Mouse (Mus musculus) ES-E14 (cell line): ENCODE results near the gene Aldh1b1. TPM values are rescaled to one million over a fixed set of nuclear protein-coding genes. Genes with fewer than 3 reads are reported as not detected.

Source experiments
- DNase-seq: peaks from one replicate; pipeline ENCODE4 v3.0.0-alpha.2; 2013; ENCODE audit warnings: low read depth, low spot score
- H3K27ac ChIP-seq: 2 replicates; pipeline ENCODE4 v1.5.1; 2012; ENCODE audit warnings: low read depth, mild to moderate bottlenecking, low read length, moderate library complexity, mixed read lengths; ENCODE audit not compliant: poor library complexity, insufficient read depth, severe bottlenecking
- H3K36me3 ChIP-seq: 2 replicates; pipeline ENCODE4 v1.6.1; 2012; ENCODE audit warnings: mild to moderate bottlenecking, low read length, moderate library complexity, mixed read lengths; ENCODE audit not compliant: control insufficient read depth, poor library complexity, insufficient read depth, severe bottlenecking
- H3K4me1 ChIP-seq, 2 experiments: fragments of 150-350 bp in 1 of 2; sonication (generic) in 1 of 2; 2 replicates each; pipeline ENCODE4 v1.6.1; 2012; ENCODE audit warnings: low read length in 2 of 2, mild to moderate bottlenecking in 1 of 2, mixed read lengths in 1 of 2; ENCODE audit not compliant: control insufficient read depth in 2 of 2, insufficient read depth in 2 of 2, poor library complexity in 1 of 2
- H3K4me3 ChIP-seq, 2 experiments: fragments of 150-350 bp in 1 of 2; sonication (generic) in 1 of 2; 2 replicates each; pipeline ENCODE4 v1.5.1; 2012; ENCODE audit warnings: low read length in 2 of 2, low read depth in 1 of 2, mild to moderate bottlenecking in 1 of 2, mixed read lengths in 1 of 2; ENCODE audit not compliant: insufficient read depth in 1 of 2, poor library complexity in 1 of 2, severe bottlenecking in 1 of 2
- H3K9ac ChIP-seq: 2 replicates; pipeline ENCODE4 v1.6.1; 2012; ENCODE audit warnings: low read depth, mild to moderate bottlenecking, low read length, mixed read lengths; ENCODE audit not compliant: poor library complexity, insufficient read depth, severe bottlenecking
- H3K9me3 ChIP-seq: fragments of 150-350 bp; sonication (generic); 2 replicates; pipeline ENCODE4 v1.6.1; 2012; ENCODE audit warnings: low read depth, mild to moderate bottlenecking, low read length; ENCODE audit not compliant: control insufficient read depth, insufficient read depth
- CHD2 ChIP-seq: IDR thresholded peaks from 2 replicates; pipeline ENCODE4 v1.6.1; 2014; ENCODE audit warnings: mild to moderate bottlenecking, low read depth, low read length, inconsistent platforms
- HCFC1 ChIP-seq: IDR thresholded peaks from 2 replicates; pipeline ENCODE4 v1.6.1; 2012; ENCODE audit warnings: low read length, inconsistent platforms, borderline replicate concordance; ENCODE audit not compliant: insufficient read depth
- MAFK ChIP-seq: IDR thresholded peaks from 2 replicates; pipeline ENCODE4 v1.6.1; 2014; ENCODE audit warnings: mild to moderate bottlenecking, low read depth, low read length, inconsistent platforms; ENCODE audit not compliant: insufficient read depth
- ZC3H11A ChIP-seq: IDR thresholded peaks from 2 replicates; pipeline ENCODE4 v1.6.1; 2012; ENCODE audit warnings: low read depth, mild to moderate bottlenecking, inconsistent platforms, low read length, borderline replicate concordance
- ZNF384 ChIP-seq: IDR thresholded peaks from 2 replicates; pipeline ENCODE4 v1.6.1; 2012; ENCODE audit warnings: low read depth, low read length, inconsistent platforms
- in situ Hi-C, 2 experiments: fragments of 600-800 bp; cut with MboI; formaldehyde crosslinking; loops; one replicate each; pipeline ENCODE4 v1.15.1; 2025; ENCODE audit warnings: low sequenced_read_pairs in 2 of 2, inconsistent platforms in 1 of 2; ENCODE audit not compliant: unreplicated experiment in 2 of 2
- total RNA-seq: library from RNA; depleted of rRNA; stranded (reverse); fragments of 300-350 nt; gene quantifications from 2 replicates; pipeline ENCODE4 v1.2.3, GENCODE M21; 2012

Aldh1b1 gene
- total RNA-seq, 1 experiment = 3.6 TPM

DNA sequence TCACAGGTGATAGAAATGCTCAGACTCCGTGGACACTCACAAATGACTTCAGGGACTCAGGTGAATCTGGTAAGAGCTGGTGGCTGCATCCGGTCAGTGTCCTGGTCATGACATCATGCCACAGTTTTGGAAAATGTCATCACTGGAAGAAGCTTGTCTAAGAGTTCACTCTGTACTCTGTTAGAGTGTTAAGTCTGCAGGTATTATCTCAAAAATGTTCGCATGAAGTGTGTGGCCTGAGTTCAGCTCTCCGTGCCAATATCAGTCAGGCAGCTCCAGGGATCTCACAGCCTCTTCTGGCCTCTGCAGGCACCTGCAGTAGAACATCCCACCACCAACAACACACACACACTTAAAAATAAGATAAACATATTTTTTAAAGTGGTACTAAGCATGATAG, 36.2 kb upstream of the Aldh1b1 start:
- DNase-seq = no peak
- TF ChIP-seq ZNF384 (no peak), CHD2 (no peak), ZC3H11A (no peak), HCFC1 (no peak), MAFK (no peak)
- Histone ChIP-seq H3K27ac (no peak overlapping the region), H3K9ac (no peak overlapping the region), H3K36me3 (no peaks in the 10 kb centered on the region), H3K4me3 (no peak overlapping the region), H3K9me3 (no peaks in the 10 kb centered on the region), H3K4me1 (peaks cover 8 to 55% of the 10 kb centered on the region in 2 experiments)
- in situ Hi-C loops = loop anchor here in 1 of 2 experiments (10.0 kb wide), 1 partner anchor 348 kb away; no protein-coding TSS in a partner anchor

DNA sequence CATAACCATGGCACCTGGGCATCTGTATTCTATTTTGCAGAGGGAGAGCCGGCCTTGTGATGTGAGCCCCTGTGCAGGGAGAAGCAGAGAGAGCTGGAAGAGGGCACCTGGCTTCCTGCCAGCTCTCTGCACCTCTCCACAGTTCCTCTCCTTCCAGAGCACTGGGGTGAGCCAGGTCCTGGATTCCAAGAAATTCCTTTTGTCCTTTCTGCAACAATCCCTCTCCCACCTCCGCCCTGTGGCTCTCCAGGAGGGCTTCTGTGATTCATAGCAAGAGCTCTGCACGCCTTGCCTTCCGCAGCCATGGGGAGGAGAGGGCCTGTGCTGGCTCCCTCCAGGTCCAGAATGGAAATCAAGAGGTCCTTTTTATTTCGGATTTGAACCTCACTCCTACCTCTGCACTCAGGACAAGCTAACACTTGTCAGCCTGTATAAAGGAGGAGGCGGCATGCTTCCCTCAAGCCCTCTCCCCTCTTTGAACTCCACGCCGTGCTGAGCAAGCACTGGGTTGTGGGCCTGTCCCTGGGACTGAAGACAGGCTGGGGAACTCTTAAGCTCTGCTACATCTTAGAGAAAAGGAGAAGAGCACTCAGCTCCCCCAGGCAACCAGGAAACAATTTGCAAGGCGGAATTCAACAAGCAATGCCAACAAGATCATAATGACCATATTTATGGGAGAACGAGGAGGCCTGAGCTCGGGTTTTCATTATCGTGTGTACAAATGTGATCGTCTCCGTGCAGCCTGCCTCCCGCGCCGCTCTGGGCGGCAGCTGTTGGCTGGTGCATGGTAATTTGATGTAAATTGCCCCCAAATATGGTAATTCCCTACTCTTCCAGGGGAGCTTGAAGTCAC, 35.3 kb upstream of the Aldh1b1 start:
- TF ChIP-seq MAFK (0 out of 2 replicates have a peak, but pooled peaks have one; percentile 18), HCFC1 (no peak), ZNF384 (no peak), CHD2 (no peak), ZC3H11A (no peak)
- in situ Hi-C loops = loop anchor here in 1 of 2 experiments (10.0 kb wide), 1 partner anchor 349 kb away; no protein-coding TSS in a partner anchor
- Histone ChIP-seq H3K9me3 (no peaks in the 10 kb centered on the region), H3K27ac (peak overlapping the region; percentile 83), H3K4me1 (peaks cover 10 to 64% of the 10 kb centered on the region in 2 experiments), H3K9ac (peak overlapping the region; percentile 49; the same call in 1 of the 2 replicates), H3K4me3 (peak overlapping the region; percentile 33 to 35), H3K36me3 (no peaks in the 10 kb centered on the region)
- peak; percentile 67 for DNase-seq

DNA sequence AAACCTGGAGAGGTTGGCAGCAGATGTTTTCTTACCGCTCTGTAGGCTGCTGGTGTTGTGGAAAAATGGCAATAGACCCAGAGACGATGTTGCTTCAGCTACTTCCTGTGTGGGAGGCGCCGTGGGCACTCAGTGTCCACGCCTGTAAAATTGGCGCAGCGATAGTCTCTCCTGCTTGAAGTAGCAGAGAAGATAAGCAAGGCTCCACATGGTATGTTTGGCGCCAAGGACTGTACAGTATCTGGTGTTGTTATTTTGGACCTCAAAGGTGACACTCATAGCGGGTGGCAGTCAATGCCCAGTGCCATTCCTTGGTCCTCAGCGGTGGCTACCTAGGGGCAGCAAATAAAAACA, 34.7 kb upstream of the Aldh1b1 start:
- in situ Hi-C loops = loop anchor here in 1 of 2 experiments (10.0 kb wide), 1 partner anchor 349 kb away; no protein-coding TSS in a partner anchor
- H3K9ac ChIP-seq = peak overlapping the region; percentile 7; the same call in 1 of the 2 replicates
- H3K4me3 ChIP-seq = peak overlapping the region; percentile 33 to 35; a peak in 3 of 4 replicates
- no peaks in the 10 kb centered on the region for H3K36me3 ChIP-seq
- H3K4me1 ChIP-seq = peaks cover 14 to 65% of the 10 kb centered on the region in 2 experiments
- H3K27ac ChIP-seq = peak overlapping the region; percentile 83; the same call in 1 of the 2 replicates
- DNase-seq = no peak
- TF ChIP-seq HCFC1 (no peak), MAFK (no peak), ZC3H11A (no peak), CHD2 (no peak), ZNF384 (no peak)
- no peaks in the 10 kb centered on the region for H3K9me3 ChIP-seq

DNA sequence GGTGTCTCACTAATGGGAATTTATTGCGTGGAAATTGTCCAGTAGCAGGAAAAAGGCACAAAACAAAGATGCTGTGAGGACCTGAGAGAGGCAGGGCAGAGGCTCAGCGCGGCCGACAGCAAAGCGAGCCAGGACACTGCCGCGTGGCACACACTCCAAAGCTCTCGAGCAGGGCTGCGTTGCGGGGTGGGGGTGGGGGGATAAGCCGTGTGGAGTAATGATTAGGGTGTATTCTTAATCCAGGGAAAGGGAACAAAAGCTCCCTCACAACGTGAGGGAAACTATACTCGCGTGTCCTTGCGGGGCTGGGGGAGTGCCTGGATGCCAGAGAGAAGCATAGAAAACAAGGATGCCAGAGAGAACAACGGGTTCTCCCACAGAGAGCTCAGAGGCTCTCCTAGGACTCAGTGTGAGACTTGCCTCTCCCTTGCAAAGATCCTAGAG, 33.7 kb upstream of the Aldh1b1 start:
- Histone ChIP-seq H3K9ac (peak overlapping the region; percentile 28; the same call in 1 of the 2 replicates), H3K4me3 (peak overlapping the region; percentile 4; a peak in 1 of 4 replicates), H3K27ac (no peak overlapping the region; the same call in 1 of the 2 replicates), H3K36me3 (no peaks in the 10 kb centered on the region), H3K4me1 (peaks cover 19 to 63% of the 10 kb centered on the region in 2 experiments), H3K9me3 (no peaks in the 10 kb centered on the region)
- no peak for TF ChIP-seq ZNF384
- no peak for TF ChIP-seq MAFK
- no peak for TF ChIP-seq HCFC1
- no peak for TF ChIP-seq CHD2
- no peak for TF ChIP-seq ZC3H11A
- in situ Hi-C loops = loop anchor here in 1 of 2 experiments (10.0 kb wide), 1 partner anchor 350 kb away; no protein-coding TSS in a partner anchor
- no peak for DNase-seq
